Mouse (Mus musculus) CD4-positive, CD25-positive, alpha-beta regulatory T cell, adult 2 months (primary cell): ENCODE measurements around the gene Ltc4s.

ENCODE experiments used
- DNase-seq: peaks from one replicate; pipeline ENCODE4 v3.0.0-alpha.2; 2012; ENCODE audit warnings: low read depth, low spot score

The Ltc4s gene

DNA sequence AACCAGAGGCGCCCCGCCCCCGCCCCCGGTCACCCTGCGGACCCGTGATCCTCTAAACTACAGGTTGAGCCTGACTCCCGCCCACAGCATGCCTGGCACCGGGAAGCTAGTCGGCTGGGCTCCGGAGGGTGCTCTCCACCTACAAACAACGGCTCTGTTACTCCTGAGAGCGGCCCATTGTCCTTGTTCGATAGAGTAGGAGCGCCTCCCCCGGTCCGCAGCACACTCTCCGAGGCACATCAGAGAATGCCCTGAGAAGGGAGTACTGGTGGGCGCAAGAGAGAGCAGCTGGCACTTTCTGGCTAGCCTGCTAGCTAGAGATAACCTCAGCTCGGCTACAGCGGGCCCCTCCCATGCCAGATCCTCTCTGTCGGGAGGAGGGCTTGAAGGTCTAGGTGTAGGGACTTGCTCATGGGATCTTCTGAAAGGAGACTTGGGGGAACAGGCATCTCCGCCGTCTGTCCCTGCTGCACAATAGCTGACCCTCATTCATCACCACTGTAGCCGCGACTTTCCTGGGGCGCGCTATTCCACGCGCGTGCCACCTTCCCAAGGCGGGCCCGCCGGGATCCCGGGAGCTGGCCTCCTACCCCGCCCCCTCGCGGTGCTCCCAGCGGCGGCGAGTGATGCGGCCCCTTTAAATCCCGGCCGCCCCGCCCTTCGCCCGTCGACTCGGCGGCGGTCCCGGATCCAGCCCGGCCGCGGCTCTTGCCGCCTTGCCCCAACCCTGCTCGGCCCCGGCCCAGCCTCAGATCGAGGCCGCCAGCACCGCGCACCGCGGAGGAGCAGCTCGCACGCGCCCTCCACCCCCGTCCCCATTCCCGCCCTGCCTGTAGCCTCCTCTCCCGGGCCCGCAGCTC lies 13.5 kb downstream of the Ltc4s start:
- DNase-seq: peak; percentile 64

DNA sequence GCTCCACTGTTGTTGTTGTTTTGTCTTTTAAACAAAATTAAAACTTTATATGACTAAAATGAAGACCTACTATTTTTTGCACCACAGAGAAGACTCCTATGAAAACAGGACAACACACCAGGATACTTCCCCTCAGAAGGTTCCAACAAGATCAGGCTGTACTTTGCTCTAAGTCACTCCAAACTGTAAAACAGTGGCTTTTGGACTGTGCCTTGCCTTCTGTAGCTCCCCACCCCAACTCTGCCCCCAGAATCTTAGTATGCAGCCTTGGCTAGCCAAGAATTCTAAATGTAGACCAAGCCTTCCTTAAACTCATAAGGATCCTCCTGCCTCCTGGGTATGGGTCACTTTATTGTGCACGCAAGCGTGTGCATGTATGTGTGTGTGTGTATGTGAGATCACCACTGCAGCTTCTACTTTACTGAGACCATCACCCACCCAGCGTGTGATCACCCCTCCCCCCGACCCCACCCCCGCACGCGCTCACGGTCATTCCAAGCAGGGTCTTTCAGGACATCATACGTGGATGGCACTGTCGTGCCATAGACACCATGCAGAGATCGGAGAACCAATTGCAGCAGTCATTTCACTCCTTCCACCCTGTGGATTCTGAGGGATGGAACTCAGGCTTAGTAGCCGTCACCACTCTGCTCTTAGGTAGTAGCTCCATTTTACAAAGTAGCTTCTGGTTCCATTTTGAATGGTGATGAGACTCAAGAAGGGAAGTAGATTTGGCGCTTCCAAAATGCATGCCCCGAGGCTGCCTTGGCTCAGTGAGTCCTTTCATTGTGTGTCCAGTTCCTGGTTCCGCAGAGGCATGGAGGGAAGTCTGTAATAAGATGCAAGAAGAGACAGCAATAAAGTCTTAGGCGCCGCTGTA lies 14.4 kb downstream of the Ltc4s start:
- DNase-seq: no peak

DNA sequence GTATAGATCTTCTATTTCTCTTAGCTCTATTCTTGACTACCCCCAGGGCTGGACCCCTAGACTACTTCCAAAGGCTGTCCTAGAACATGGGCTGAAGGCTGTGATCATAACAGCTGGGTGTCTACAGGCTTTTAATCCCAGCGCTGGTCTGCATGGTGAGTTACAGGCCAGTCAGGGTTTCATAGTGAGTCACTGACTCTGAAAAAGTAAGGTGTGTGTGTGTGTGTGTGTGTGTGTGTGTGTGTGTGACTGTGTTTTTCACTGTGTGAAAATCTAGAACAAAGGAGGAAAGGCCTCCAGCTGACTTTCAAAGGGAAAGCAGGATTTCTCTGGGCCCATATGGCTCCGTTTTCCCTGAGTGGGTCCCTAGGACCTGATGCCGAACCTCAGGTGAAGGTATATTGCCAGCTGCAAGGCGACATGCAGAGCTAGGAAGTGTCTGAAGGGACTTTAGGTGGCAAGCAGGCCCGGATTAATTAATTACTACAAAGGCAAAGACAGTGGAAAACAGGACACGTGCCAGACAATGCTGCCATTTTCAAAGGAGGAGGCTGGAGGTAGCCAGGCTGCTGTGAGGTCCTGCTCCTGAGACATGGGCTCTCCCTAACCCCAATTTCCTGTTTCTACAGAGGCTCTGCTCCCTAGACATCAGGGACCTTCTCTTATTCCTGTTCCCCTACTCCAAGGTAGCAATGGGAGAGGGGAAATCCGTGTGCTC lies 15.7 kb downstream of the Ltc4s start:
- no peak for DNase-seq

DNA sequence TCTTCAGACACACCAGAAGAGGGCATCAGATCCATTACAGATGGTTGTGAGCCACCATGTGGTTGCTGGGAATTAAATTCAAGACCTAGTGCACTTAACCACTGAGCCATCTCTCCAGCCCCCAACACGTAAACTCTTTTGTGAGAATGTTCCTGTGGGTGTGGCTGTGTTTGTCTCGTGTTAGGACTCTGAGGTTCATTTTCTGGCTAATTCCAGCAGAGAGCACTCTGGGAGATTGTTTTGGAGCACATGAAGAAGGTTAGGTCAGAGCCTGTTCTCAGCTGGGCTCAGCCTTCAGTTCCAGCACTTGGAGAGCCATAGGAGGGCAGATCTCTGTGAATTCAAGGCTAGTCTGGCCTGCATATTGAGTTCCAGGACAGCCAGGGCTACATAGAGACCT lies 18.6 kb downstream of the Ltc4s start:
- DNase-seq: no peak

DNA sequence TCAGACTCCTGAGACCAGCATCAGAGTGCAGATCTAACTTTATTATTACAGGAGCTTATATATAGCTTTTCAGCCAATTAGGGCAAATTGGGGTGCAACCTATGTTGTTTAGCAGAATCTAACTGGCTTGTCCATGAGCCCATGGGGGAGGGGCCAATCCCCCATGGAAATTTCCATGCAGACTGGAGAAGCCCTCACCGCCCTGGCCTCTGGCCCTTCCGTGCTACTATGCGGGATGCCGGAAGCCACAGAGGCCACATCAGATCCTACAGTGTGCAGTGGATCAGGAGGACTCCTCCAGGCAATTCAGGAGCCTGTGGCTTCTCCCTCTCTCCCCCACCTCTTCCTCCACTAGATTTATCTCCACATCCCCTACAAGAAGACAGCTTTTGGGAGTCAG lies 20.6 kb downstream of the Ltc4s start:
- DNase-seq: no peak

DNA sequence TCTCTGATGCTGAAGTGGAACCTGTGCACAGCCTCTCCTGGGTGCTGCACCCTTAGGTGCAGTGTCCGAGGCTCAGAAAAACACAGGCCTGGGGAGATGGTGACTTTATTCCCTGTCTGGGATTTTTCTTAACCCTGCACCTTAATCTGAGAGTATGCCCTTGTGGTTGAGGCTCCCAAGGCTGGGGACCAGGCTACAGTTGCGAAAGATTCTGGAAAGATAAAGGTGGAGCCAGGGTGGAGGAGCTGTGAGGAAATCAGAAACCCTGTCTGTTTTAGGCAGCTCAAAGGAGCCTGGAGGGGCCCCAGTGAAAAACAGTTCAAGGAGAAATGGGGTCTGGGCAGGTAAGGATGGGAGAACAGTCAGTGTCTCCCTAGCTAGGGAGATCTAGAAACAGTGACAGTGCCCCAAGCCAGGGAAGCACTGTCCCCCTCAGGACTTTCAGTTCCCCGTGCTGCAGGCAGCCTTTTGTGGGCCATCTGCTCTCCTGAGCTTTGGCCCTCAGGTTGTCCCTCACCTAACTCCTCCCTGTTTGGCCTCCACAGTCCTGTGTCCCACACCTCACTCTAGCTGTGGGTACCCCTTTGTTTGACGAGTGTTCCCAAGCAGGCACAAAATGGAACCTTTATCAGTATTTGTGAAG lies 21.6 kb downstream of the Ltc4s start:
- DNase-seq: no peak

DNA sequence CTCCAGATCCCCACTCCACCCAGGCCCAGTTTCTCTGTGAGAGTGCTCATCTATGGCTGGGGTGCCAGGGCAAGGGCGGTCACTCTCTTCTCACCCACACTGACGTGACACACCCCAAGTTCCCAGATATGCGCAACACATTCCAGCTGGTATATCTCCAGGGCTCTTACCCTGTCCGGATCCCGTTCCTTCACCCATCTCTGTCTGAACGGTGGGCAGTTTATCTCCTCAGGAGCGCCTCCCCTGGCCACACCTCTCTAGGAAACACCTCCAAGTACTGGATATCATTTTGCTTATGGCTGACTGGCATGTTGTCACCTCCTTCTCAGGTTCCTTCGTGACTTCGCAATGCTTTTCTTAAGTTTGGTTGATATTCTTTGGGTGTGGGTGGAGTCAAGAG lies 22.8 kb downstream of the Ltc4s start:
- DNase-seq: no peak

DNA sequence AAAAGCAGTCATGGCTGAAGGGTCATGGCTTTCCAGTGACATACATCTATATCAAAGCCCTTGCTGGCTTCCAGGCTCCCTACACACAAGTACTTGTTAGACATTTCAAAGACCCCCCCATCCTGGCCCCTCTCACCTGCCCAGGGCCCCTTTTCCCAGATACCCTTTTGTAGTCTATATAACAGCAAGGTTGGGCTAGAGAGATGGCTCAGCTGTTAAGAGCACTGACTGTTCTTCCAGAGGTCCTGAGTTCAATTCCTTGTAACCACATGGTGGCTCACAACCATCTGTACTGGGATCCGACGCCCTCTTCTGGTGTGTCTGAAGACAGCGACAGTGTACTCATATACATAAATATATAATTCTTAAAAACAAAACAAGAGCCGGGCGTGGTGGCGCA lies 23.8 kb downstream of the Ltc4s start:
- no peak for DNase-seq

DNA sequence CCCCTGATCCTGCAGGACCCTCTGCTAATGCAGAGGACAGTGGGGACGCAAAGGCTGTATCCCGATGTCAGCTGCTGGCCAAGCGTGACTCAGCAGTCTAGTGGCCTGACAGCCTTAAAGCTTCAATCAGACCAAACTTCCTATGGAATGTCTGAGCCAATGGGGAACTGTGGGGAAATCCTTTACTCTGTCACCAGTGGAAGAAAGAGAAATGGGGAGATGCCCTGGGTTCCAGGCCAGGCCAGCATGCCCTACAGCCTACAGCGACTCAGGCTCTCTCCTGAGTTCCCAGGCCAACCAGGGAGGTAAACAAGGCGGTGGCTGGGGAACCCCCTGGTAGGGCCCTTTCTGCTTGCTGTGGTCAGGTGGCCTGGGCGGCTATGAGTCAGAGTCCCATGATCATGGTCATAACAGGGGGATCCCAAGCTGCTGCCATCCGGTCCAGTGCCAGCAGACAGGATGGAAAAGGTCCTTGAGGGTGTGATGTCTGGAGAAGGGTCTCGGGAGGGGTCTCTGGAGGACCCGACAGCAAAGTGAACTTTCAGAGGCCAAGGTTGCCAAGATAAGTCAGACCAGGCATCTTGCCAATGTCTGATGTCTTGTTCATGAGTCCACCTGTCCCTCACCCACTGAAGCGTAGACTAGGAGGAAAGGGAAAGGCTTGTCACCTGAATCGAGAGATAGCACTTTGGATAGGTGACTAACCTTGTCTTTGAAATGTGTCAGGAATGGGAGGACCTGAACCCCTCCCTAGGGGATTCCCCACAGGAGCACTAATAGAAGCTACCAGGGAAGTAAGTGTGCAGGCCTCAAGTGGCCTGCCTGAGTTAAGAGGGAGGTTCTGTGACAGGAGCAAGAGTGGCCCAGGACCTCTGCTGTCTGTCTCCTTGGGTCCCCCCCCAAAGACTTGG lies 25.3 kb downstream of the Ltc4s start:
- DNase-seq: peak; percentile 56

DNA sequence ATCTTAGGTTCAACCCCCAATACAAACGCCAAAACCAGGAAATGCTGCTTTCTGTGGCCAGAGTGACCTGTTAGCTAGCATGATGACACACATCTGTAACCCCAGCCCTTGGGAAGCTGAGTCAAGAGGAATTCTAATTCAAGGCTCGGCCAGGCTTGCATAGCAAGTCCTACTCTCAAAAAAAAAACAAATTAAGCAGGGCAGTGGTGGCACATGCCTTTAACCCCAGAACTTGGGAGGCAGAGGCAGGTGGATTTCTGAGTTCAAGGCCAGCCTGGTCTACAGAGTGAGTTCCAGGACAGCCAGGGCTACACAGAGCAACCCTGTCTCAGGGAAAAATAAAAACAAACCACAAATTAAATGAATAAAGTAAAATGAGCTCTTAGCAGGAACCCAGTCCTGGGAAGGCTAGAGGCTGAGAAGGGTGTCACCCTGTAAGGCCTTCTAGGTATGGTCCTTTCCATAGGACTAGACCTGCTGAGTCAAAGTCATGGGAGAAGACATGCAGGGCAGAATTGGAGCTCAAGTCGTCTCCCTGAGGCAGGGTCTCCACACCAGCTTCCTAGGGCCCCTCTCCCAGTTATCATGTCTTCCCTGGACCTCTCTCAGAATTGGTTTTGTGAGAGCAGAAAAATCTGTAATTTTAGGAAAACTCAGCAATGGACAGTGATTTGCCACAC lies 26.2 kb downstream of the Ltc4s start:
- DNase-seq: no peak

DNA sequence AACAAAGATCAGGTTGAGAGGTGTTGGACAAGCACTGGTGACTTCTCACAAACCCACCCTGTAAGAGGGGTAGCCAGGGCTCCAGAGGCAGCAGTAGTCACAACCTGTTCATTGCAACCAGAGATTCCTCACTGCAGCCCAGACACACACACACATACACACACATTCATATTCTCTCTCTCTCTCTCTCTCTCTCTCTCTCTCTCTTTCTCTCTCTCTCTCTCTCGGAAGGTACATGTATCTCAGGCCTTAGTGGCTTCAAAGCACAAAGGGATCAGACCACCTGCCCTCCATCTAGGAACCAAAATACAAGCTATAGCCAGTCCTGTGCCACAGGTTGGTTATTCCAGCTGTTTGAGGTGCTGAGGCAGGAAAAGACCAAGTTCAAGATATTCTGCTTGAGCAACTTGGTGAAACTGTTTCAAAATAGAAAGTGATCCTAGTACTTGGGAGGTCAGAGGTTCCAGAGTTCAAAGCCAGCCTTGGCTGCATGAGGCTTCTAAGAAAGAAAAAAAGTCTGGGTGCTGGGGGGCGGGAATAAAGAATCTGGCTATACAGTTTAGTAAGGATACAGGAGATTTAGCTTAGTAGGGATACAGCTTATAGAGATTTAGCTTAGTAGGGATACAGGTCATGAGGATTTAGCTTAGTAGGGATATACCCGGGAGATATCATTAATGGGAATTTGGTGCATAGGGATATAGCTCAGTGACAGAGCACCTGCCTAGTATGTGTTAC lies 26.9 kb downstream of the Ltc4s start:
- no peak for DNase-seq

DNA sequence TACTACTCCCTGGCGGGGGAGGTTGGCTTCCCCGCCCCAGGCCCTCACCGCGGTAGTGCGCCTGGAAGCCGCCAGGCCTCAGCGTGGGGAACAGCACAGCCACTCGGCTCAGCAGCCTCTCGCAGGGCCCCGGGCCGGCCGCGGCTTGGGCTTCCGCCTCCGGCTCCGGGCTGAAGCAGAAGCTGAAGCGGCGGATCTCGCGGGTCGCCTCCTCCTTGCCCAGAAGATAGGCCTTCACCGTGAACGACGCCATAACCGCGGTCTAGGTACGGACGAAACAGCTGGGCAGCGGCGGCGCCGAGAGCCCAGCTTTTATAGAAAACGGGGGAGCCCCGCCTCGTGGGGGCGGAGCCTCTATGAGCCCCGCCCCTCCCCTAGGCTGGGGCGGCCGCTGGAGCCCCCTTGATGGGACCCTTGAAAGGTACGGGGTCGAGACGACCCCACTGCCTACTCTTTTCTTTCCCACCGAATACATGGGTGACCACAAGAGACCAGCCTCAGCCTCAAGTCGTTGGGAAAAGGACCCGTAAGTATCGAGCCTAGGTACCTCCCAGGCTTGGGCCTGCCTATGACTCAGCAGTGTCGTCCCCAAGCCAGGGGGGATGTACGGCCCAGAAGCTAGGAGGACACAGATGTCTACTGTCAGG lies 27.8 kb downstream of the Ltc4s start, which contains the start of the genes Sqstm1 and Mgat4b:
Gene Sqstm1 (minus strand): TSS at position 323 of the 647 bp plus-strand sequence.
Gene Mgat4b (plus strand): TSS at position 386 of the 647 bp plus-strand sequence.
- no peak for DNase-seq

DNA sequence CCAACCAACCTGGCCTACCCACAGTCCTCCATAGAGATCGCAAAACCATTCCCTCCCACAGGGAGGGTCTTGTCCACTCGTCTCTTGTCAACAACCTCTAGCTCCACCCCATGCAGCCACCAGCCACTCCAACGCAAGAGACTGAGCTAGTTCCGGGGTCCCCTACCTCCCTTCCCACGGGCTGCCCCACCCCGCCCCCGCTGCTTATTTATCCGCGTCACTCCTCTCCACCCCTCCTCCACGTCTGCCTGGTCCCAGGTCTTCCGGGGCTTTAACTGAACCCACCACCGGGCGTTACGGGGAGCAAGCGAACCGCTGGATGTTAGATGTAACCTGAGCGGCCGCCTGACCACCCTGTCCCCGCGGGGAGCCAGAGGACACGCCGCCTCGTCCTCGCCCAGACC lies 28.3 kb downstream of the Ltc4s start:
- DNase-seq: peak; percentile 94

DNA sequence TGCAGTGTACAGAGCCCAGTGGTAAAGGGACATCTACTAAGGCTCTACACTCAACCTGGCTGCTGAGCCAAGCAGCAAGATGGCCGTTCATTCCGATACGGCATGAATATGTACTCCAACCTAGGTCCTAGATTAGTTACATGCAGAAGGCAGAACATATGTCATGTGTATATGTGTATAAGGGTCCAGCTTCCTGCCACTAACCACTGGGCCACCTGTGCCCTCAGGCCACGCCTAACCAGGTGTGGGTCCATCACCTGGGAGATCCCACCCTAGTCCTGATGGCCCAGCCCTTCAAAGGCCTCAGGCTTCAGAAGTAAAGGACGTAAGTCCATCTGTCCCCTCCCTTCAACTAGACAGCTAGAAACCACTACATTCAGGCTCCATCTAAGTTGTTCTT lies 30.4 kb downstream of the Ltc4s start:
- no peak for DNase-seq

DNA sequence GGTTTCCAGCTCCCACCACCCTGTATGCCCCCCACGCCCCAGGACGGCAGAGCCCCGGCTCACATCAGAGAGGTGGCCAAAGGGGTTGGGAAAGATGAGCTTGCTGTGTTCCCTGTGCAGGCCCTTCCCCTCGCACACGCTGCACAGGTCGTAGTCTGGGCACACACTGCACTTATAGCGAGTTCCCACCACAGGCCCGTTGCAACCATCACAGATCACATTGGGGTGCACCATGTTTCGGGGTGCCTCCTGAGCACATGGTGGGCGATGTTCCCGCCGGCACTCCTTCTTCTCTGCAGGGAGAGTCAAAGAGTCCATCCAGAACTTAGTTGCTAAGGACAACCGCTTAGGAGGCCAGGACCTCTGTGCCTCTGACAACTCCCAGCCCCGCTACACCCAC lies 31.1 kb downstream of the Ltc4s start:
- no peak for DNase-seq

DNA sequence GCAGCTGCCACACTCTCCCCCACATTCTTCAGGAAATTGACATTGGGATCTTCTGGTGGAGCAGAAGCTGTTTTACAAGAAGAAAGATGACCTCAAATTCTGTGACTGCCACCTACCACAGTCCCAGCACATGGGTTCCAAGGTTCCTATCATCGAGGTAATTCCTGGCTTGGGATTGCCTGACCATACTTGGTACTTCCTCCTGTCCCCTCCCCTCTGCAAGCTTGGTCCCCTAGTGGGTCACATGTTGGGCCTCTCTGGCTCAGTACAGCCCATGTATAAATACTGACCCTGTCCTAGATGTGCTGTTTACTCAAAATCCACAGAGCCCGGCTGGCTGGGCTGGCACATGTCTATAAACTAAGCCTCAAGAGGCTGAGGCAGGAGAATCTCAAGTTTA lies 32.4 kb downstream of the Ltc4s start:
- no peak for DNase-seq

DNA sequence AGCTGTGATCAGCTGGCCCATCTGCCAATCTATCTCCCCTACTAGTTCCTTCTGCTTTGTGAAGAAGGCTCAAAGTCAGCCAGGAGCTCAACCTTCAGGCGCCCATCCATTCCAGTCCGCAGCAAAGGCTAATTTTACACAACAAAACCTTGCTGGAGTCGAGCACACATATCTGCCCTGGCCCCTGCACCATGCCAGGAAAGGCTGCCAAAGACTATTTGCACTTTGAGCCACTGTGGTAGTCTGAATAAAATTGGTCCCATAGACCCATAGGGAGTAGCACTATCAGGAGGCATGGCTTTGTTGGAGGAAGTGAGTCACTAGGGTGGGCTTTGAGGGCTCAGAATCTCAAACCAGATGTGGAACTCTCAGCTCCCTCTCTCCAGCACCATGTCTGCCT lies 33.0 kb downstream of the Ltc4s start:
- DNase-seq: no peak

DNA sequence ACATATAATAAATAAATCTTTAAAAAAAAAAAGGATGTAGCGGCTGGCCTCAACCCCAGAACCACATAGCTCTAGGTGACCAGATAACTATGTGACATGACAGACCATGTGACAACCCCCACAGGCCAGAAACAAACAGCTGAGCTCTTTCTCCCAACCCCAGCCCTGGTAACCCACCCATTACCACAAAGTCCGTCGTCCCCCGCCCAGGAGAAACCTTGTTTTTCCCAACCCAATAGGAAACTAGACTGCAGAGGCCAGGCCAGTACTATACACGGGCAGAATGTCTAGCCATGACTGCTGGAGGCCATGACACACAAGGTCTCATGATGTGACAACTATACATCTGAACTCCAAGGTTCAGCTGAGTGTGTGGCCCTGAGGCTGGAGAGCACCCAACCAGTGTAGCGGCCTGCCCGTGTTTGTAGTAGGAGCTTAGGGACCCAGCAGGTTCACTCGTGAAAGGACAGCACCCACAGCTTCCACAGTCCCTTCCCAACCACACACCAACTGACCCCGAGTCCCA lies 35.1 kb downstream of the Ltc4s start:
- no peak for DNase-seq
